Mouse (Mus musculus) heart, adult 2 months (tissue): ENCODE measurements around the gene Dnaaf5. TPM values are rescaled to one million over a fixed set of nuclear protein-coding genes. Genes with fewer than 3 reads are reported as not detected.

Experiments used
- DNase-seq, 2 experiments: peaks; one replicate each; pipeline ENCODE4 v3.0.0; 2021
- H3K27ac ChIP-seq: fragments of 200-600 bp; 2 replicates; pipeline ENCODE4 v1.8.1; 2022
- H3K27me3 ChIP-seq: fragments of 200-500 bp; 2 replicates; pipeline ENCODE4 v1.6.1; 2012; ENCODE audit warnings: mild to moderate bottlenecking, low read length, inconsistent platforms, mixed read lengths; ENCODE audit not compliant: control insufficient read depth, insufficient read depth
- H3K36me3 ChIP-seq: fragments of 200-500 bp; 2 replicates; pipeline ENCODE4 v1.6.1; 2012; ENCODE audit warnings: low read length, inconsistent platforms; ENCODE audit not compliant: control insufficient read depth, insufficient read depth
- H3K4me1 ChIP-seq: fragments of 200-500 bp; 2 replicates; pipeline ENCODE4 v1.6.1; 2011; ENCODE audit warnings: low read length; ENCODE audit not compliant: control insufficient read depth, insufficient read depth
- H3K4me3 ChIP-seq: fragments of 200-600 bp; 2 replicates; pipeline ENCODE4 v1.8.1; 2022
- H3K79me2 ChIP-seq: fragments of 200-500 bp; replicated peaks from 2 replicates; pipeline ENCODE4 v1.6.1; 2012; ENCODE audit warnings: mild to moderate bottlenecking, inconsistent platforms, low read length, moderate library complexity, mixed read lengths; ENCODE audit not compliant: control insufficient read depth, insufficient read depth
- H3K9ac ChIP-seq: fragments of 200-500 bp; 2 replicates; pipeline ENCODE4 v1.6.1; 2012; ENCODE audit warnings: low read depth, mild to moderate bottlenecking, control low read depth, inconsistent platforms, low read length, mixed read lengths
- CTCF ChIP-seq: fragments of 200-600 bp; IDR thresholded peaks from 2 replicates; pipeline ENCODE4 v1.8.1; 2022; ENCODE audit warnings: antibody characterized with exemption, mild to moderate bottlenecking, moderate library complexity
- EP300 ChIP-seq: fragments of 200-500 bp; IDR thresholded peaks from 2 replicates; pipeline ENCODE4 v1.6.1; 2011; ENCODE audit warnings: low read depth, low read length, control low read depth; ENCODE audit not compliant: insufficient read depth
- POLR2A ChIP-seq: fragments of 200-500 bp; IDR thresholded peaks from 2 replicates; pipeline ENCODE4 v1.6.1; 2011; ENCODE audit warnings: mild to moderate bottlenecking, low read depth, low read length, control low read depth; ENCODE audit not compliant: insufficient read depth
- WGBS: fragments of 180-500 bp; shearing (Covaris S2); methylation state at CpG from one replicate; pipeline ENCODE4 v1.1.7; 2018; 5-methylcytosine and 5-hydroxymethylcytosine counted together
- intact Hi-C: fragments of 180-260 bp; cut with DNase I; formaldehyde crosslinking; loops from one replicate; pipeline ENCODE4 v1.15.1; 2025
- polyA plus RNA-seq: library from polyadenylated mRNA; depleted of rRNA; stranded (reverse); fragments of >200 nt; gene quantifications from 2 replicates; pipeline ENCODE4 v1.2.3, GENCODE M21; 2012
- total RNA-seq, 2 experiments: library from RNA; stranded (reverse); gene quantifications; 2 replicates each; pipeline ENCODE4 v1.2.3; 2021

Gene Dnaaf5
- total and polyA plus RNA-seq, 3 experiments: 12.2 to 16.7 (median 16.1) TPM

DNA sequence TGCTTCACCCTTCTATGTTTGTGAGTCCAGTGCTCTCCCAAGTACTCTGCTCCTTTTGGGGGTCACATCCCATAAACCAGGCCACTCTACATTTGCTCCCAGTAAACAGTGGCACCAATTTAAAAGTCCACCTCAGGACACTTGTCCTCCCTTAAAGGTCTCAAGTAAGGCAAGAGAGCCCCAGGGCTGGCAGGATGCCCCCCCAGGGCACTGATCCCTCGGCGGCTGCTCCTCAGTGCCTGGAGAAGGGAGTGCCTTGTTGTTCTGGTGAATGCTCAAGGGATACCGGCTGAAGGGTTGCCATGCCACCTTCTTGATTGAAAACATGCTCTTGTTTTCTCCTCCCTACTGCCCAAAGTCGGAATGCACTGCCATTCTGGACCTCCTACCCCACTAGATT is 56.1 kb downstream of the Dnaaf5 start:
- Histone ChIP-seq H3K36me3 (0 out of 2 replicates have a peak, but pooled peaks cover 4% of the 10 kb centered on the region), H3K4me3 (no peak overlapping the region), H3K79me2 (peaks cover 12% of the 10 kb centered on the region), H3K27me3 (no peaks in the 10 kb centered on the region), H3K9ac (no peak overlapping the region), H3K4me1 (peaks cover 4% of the 10 kb centered on the region), H3K27ac (no peak overlapping the region)
- 53% methylated on average over 4 of the region's 4 CpGs for WGBS
- no peak for TF ChIP-seq POLR2A
- no peak for TF ChIP-seq CTCF
- no peak for TF ChIP-seq EP300
- no peak for DNase-seq
- intact Hi-C loops: no loop called here

DNA sequence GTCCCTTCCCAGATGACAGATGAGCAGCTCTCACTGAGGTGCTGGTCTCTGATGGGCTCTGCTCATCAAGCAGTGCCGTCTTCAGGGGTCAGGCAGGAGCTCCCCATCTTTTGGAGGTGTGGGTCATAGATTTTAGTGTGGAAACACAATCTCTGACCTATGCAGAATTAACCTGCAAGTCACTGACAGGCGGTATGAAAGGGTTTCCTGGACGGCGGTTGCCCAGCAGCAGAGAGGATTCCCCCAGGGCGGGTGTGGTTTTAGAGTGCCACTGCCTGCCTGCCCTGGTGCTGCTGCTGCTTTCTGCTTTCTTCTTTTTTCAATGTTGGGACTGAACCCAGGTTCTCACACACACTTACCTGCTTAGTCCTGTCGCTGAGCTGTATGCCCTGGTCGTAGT is 56.5 kb downstream of the Dnaaf5 start:
- Histone ChIP-seq H3K27me3 (no peaks in the 10 kb centered on the region), H3K4me1 (peaks cover under 1% of the 10 kb centered on the region), H3K27ac (no peak overlapping the region), H3K9ac (no peak overlapping the region), H3K36me3 (0 out of 2 replicates have a peak, but pooled peaks cover 4% of the 10 kb centered on the region), H3K79me2 (peaks cover 12% of the 10 kb centered on the region), H3K4me3 (no peak overlapping the region)
- DNase-seq: no peak
- TF ChIP-seq EP300 (no peak), CTCF (no peak), POLR2A (no peak)
- intact Hi-C loops: no loop called here
- 70% methylated on average over 7 of the region's 7 CpGs for WGBS

DNA sequence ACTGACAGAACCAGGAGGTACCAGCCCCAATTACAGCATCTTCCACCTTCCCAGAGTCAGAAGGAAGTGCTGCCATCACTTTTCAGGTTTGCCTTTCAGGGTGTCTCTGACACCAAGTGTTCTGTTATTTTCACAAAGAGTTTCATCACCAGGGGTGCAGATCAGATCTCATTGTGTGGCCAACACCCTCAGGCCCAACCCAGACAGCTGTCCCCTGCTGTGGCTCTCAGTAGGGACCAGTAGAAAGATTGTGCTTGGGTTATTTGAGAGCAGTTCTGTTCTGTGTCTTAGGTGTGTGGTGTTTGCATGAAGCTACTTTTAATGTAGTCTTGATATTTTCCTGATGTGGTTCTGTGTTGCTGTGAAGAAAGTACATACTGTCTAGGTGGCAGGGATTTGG is 58.2 kb downstream of the Dnaaf5 start:
- Histone ChIP-seq H3K4me1 (peaks cover 1% of the 10 kb centered on the region), H3K27ac (no peak overlapping the region), H3K36me3 (0 out of 2 replicates have a peak, but pooled peaks cover 4% of the 10 kb centered on the region), H3K79me2 (peaks cover 14% of the 10 kb centered on the region), H3K9ac (no peak overlapping the region), H3K27me3 (no peaks in the 10 kb centered on the region), H3K4me3 (no peak overlapping the region)
- no peak for DNase-seq
- intact Hi-C loops: no loop called here
- TF ChIP-seq POLR2A: no peak
- TF ChIP-seq CTCF: no peak
- no peak for TF ChIP-seq EP300

DNA sequence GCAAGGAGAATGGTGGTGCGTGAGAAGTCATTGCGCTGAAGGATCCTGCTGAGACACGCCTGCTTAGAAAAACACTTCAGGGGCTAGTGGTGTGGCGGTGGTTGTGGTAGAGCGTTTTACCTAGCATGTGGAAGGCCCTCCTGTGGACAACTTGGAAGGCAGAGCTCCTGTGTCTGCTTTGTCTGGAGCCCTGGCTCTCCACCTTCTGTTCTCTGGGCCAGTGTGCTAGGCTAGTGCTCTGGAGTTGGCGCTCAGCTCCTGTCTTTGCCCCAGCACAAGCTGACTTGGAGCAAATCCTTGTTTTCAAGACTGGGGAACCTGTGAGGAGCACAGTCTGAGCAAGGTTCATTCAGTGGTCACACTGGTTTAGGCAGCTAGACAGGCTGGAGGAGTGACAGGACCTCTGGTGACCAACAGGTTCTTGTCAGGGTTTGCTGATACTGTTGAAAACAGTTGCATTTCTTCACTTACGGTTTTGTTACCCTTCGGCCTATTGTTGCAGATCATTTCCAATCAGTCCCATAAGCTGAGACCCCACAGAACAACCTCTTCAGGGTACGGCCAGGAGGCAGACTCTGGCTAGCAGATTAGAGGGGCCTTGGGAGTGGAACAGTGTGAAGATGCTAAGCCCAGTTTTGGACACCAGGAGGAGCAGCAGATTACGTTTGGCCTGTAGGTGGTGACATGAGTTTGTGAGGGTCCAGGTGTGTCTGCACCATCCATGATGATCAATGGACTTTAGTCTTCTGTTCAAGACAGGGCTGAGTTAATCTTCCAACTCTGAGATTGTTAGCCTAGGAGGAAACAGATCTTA is 59.1 kb downstream of the Dnaaf5 start:
- DNase-seq: no peak
- H3K4me1 ChIP-seq: peaks cover 1% of the 10 kb centered on the region
- no peak overlapping the region for H3K27ac ChIP-seq
- peaks cover 16% of the 10 kb centered on the region for H3K79me2 ChIP-seq
- 0 out of 2 replicates have a peak, but pooled peaks cover 4% of the 10 kb centered on the region for H3K36me3 ChIP-seq
- H3K4me3 ChIP-seq: no peak overlapping the region
- no peak for TF ChIP-seq POLR2A
- TF ChIP-seq CTCF: peak; percentile 56
- intact Hi-C loops: no loop called here
- H3K27me3 ChIP-seq: no peaks in the 10 kb centered on the region
- 88% methylated on average over 10 of the region's 10 CpGs for WGBS
- no peak overlapping the region for H3K9ac ChIP-seq

DNA sequence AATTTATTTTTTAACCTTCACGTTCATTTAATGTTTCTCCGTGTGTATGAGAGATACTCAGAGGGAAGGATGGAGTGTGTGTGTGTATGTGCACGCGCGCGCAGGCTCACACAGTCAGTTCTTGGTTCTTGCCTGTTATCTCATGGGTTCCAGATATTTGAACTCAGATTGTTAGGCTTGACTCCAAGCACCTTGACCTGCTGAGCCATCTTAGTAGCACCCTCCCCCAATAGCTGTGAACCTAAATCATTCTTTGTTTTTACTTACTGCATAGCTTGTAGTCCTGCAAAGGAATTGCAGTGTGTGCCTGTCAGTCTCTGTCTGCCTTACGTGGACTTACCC is 59.6 kb downstream of the Dnaaf5 start:
- Histone ChIP-seq H3K79me2 (peaks cover 16% of the 10 kb centered on the region), H3K27me3 (no peaks in the 10 kb centered on the region), H3K27ac (no peak overlapping the region), H3K36me3 (0 out of 2 replicates have a peak, but pooled peaks cover 4% of the 10 kb centered on the region), H3K4me1 (peaks cover 1% of the 10 kb centered on the region), H3K4me3 (no peak overlapping the region), H3K9ac (no peak overlapping the region)
- TF ChIP-seq CTCF: no peak
- intact Hi-C loops: no loop called here
- no peak for DNase-seq
- 88% methylated on average over 7 of the region's 7 CpGs for WGBS

DNA sequence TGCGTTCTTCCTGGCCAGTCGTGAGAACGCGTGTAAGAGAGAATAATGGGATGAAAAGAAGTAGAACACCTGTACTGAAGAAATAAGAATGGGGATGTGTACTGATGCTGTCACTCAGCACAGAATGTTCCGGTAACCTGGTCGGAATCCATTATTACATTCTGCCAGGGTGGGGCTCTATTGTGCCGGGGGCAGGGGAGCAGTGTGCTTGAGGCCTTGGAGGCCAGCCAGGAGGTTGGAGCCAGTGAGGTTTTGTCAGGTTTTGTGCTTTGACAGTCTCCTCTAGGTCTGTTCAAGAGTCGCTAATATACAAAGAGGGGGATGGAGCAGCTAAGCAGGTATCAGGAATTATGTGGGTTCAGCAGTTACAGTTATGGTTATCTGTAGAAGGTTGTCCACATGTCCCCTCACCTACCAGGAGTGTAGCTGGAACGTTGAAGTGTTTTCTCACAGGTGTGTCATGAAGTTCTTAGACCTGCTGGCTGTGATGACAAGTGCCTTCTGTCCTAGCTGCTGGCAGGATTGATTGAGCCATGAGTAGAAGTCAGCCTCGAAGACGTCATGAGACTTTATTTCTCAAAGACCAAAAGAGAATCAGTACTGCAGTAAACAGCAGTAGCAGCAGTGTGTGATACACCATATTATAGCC is 61.8 kb downstream of the Dnaaf5 start:
- Histone ChIP-seq H3K4me1 (peaks cover 3% of the 10 kb centered on the region), H3K4me3 (no peak overlapping the region), H3K36me3 (peaks cover 6% of the 10 kb centered on the region), H3K27ac (no peak overlapping the region), H3K9ac (no peak overlapping the region), H3K27me3 (no peaks in the 10 kb centered on the region), H3K79me2 (peaks cover 15% of the 10 kb centered on the region)
- no peak for DNase-seq
- WGBS: 71% methylated on average over 11 of the region's 11 CpGs
- TF ChIP-seq EP300: no peak
- TF ChIP-seq POLR2A: no peak
- TF ChIP-seq CTCF: no peak
- intact Hi-C loops: no loop called here
